Mouse (Mus musculus) forebrain, embryonic 12.5 days (tissue): ENCODE results near the gene Slc25a19. TPM values are rescaled to one million over a fixed set of nuclear protein-coding genes. Genes with fewer than 3 reads are reported as not detected.
"Not testable (repeated sequence)": the region's sequence is repeated elsewhere in the genome, so short reads cannot be mapped to it uniquely, and the experiment has no call there.

Experiments
- ATAC-seq: fragments of 200-750 bp; cut with Nextera tagmentation; 2 replicates; pipeline ENCODE4 v1.8.0; 2017; ENCODE audit warnings: moderate TSS enrichment; ENCODE audit not compliant: low FRiP score
- H3K27ac ChIP-seq: fragments of 300-500 bp; sonication (generic); 2 replicates; pipeline ENCODE4 v1.5.1; 2016; ENCODE audit warnings: mild to moderate bottlenecking
- H3K27me3 ChIP-seq: fragments of 300-500 bp; sonication (generic); 2 replicates; pipeline ENCODE4 v1.6.1; 2016; ENCODE audit warnings: mild to moderate bottlenecking
- H3K36me3 ChIP-seq: fragments of 300-500 bp; sonication (generic); replicated peaks from 2 replicates; pipeline ENCODE4 v1.6.1; 2016; ENCODE audit warnings: mild to moderate bottlenecking
- H3K4me1 ChIP-seq: fragments of 300-500 bp; sonication (generic); 2 replicates; pipeline ENCODE4 v1.6.1; 2016
- H3K4me2 ChIP-seq: fragments of 300-500 bp; sonication (generic); 2 replicates; pipeline ENCODE4 v1.6.1; 2016; ENCODE audit warnings: mild to moderate bottlenecking, moderate library complexity
- H3K4me3 ChIP-seq: fragments of 300-500 bp; sonication (generic); replicated peaks from 2 replicates; pipeline ENCODE4 v1.5.1; 2016; ENCODE audit warnings: mild to moderate bottlenecking
- H3K9ac ChIP-seq: fragments of 300-500 bp; sonication (generic); 2 replicates; pipeline ENCODE4 v1.6.1; 2016; ENCODE audit warnings: mild to moderate bottlenecking
- H3K9me3 ChIP-seq: fragments of 300-500 bp; sonication (generic); 2 replicates; pipeline ENCODE4 v1.6.1; 2016
- WGBS: fragments of 180-500 bp; shearing (Covaris S2); methylation state at CpG from one replicate; pipeline ENCODE4 v1.1.7; 2016; 5-methylcytosine and 5-hydroxymethylcytosine counted together
- polyA plus RNA-seq: library from polyadenylated mRNA; unstranded; fragments of >200 nt; fragmentation: Nextera tagmentation; extraction: Ambion mirVana; gene quantifications from 2 replicates; pipeline ENCODE4 v1.2.1, GENCODE M21; 2016

Gene Slc25a19
- polyA plus RNA-seq, 1 experiment from 2014 or later = 28.4 TPM

GRCm38 (mm10) chr11:115653194-115653593, 25.1 kb upstream of the Slc25a19 start:
- no peak for ATAC-seq

GRCm38 (mm10) chr11:115651680-115652079, 23.6 kb upstream of the Slc25a19 start:
- peaks cover 42% of the 10 kb centered on the region for H3K36me3 ChIP-seq
- ATAC-seq = no peak
- H3K9ac ChIP-seq = no peak overlapping the region

More at GRCm38 (mm10) chr11:115653194-115653593, 25.1 kb upstream of the Slc25a19 start:
- peaks cover 33% of the 10 kb centered on the region for H3K36me3 ChIP-seq
- no peak overlapping the region for H3K9ac ChIP-seq
- no peak overlapping the region for H3K27ac ChIP-seq
- no peaks in the 10 kb centered on the region for H3K9me3 ChIP-seq
- no peak overlapping the region for H3K4me2 ChIP-seq
- no peaks in the 10 kb centered on the region for H3K4me1 ChIP-seq
- no peaks in the 10 kb centered on the region for H3K27me3 ChIP-seq
- 91% methylated on average over 3 of the region's 3 CpGs for WGBS
- no peak overlapping the region for H3K4me3 ChIP-seq

GRCm38 (mm10) chr11:115649706-115650105, 21.6 kb upstream of the Slc25a19 start:
- H3K4me3 ChIP-seq = no peak overlapping the region
- H3K4me2 ChIP-seq = no peak overlapping the region
- peaks cover 50% of the 10 kb centered on the region for H3K36me3 ChIP-seq
- no peak for ATAC-seq
- H3K27ac ChIP-seq = peak overlapping the region; percentile 61; the same call in 1 of the 2 replicates
- no peaks in the 10 kb centered on the region for H3K9me3 ChIP-seq
- 63% methylated on average over 10 of the region's 10 CpGs for WGBS
- no peak overlapping the region for H3K9ac ChIP-seq
- H3K4me1 ChIP-seq = no peaks in the 10 kb centered on the region
- H3K27me3 ChIP-seq = no peaks in the 10 kb centered on the region

More at GRCm38 (mm10) chr11:115651680-115652079, 23.6 kb upstream of the Slc25a19 start:
- 95% methylated on average over 3 of the region's 3 CpGs for WGBS
- Histone ChIP-seq H3K4me3 (no peak overlapping the region), H3K4me1 (no peaks in the 10 kb centered on the region), H3K27me3 (no peaks in the 10 kb centered on the region), H3K4me2 (no peak overlapping the region), H3K27ac (no peak overlapping the region), H3K9me3 (no peaks in the 10 kb centered on the region)

- Histone ChIP-seq H3K9ac (no peak overlapping the region), H3K27me3 (no peaks in the 10 kb centered on the region), H3K9me3 (no peaks in the 10 kb centered on the region), H3K4me1 (no peaks in the 10 kb centered on the region), H3K36me3 (peaks cover 46% of the 10 kb centered on the region), H3K4me3 (no peak overlapping the region), H3K4me2 (no peak overlapping the region), H3K27ac (no peak overlapping the region)
- 62% methylated on average over 6 of the region's 6 CpGs for WGBS
- no peak for ATAC-seq
Measured at GRCm38 (mm10) chr11:115647459-115647858, 19.4 kb upstream of the Slc25a19 start.

GRCm38 (mm10) chr11:115646439-115646838, 18.3 kb upstream of the Slc25a19 start:
- Histone ChIP-seq H3K4me3 (no peak overlapping the region), H3K36me3 (peaks cover 46% of the 10 kb centered on the region), H3K27me3 (no peaks in the 10 kb centered on the region), H3K27ac (no peak overlapping the region), H3K4me2 (no peak overlapping the region), H3K4me1 (no peaks in the 10 kb centered on the region), H3K9ac (no peak overlapping the region), H3K9me3 (no peaks in the 10 kb centered on the region)
- WGBS = 93% methylated on average over 9 of the region's 9 CpGs
- no peak for ATAC-seq

GRCm38 (mm10) chr11:115645498-115645897, 17.4 kb upstream of the Slc25a19 start:
- H3K4me1 ChIP-seq, H3K9me3 ChIP-seq, H3K27ac ChIP-seq, ATAC-seq, H3K4me2 ChIP-seq, H3K4me3 ChIP-seq, H3K27me3 ChIP-seq, H3K9ac ChIP-seq: not testable (repeated sequence)
- WGBS = 93% methylated on average over 14 of the region's 14 CpGs
- peaks cover 46% of the 10 kb centered on the region for H3K36me3 ChIP-seq

GRCm38 (mm10) chr11:115644308-115644707, 16.2 kb upstream of the Slc25a19 start:
- no peak overlapping the region for H3K4me3 ChIP-seq
- no peaks in the 10 kb centered on the region for H3K9me3 ChIP-seq
- H3K27me3 ChIP-seq = no peaks in the 10 kb centered on the region
- no peak overlapping the region for H3K27ac ChIP-seq
- no peaks in the 10 kb centered on the region for H3K4me1 ChIP-seq
- peaks cover 36% of the 10 kb centered on the region for H3K36me3 ChIP-seq
- H3K4me2 ChIP-seq = no peak overlapping the region
- no peak for ATAC-seq
- no peak overlapping the region for H3K9ac ChIP-seq
- 93% methylated on average over 13 of the region's 13 CpGs for WGBS

- Histone ChIP-seq H3K9me3 (no peaks in the 10 kb centered on the region), H3K27ac (no peak overlapping the region), H3K36me3 (peaks cover 28% of the 10 kb centered on the region), H3K4me2 (no peak overlapping the region), H3K4me1 (no peaks in the 10 kb centered on the region), H3K9ac (no peak overlapping the region), H3K4me3 (no peak overlapping the region), H3K27me3 (no peaks in the 10 kb centered on the region)
- ATAC-seq = no peak
- 78% methylated on average over 10 of the region's 10 CpGs for WGBS
Measured at GRCm38 (mm10) chr11:115643265-115643664, 15.2 kb upstream of the Slc25a19 start.

- WGBS = 87% methylated on average over 2 of the region's 2 CpGs
- Histone ChIP-seq H3K9ac (no peak overlapping the region), H3K9me3 (no peaks in the 10 kb centered on the region), H3K27ac (no peak overlapping the region), H3K4me2 (no peak overlapping the region), H3K4me1 (no peaks in the 10 kb centered on the region), H3K27me3 (no peaks in the 10 kb centered on the region), H3K4me3 (no peak overlapping the region), H3K36me3 (peaks cover 22% of the 10 kb centered on the region)
- no peak for ATAC-seq
Measured at GRCm38 (mm10) chr11:115642705-115643104, 14.6 kb upstream of the Slc25a19 start.

- 90% methylated on average over 4 of the region's 4 CpGs for WGBS
- H3K9me3 ChIP-seq = no peaks in the 10 kb centered on the region
- no peak overlapping the region for H3K9ac ChIP-seq
- no peaks in the 10 kb centered on the region for H3K4me1 ChIP-seq
- no peaks in the 10 kb centered on the region for H3K27me3 ChIP-seq
- H3K36me3 ChIP-seq = peaks cover 18% of the 10 kb centered on the region
- no peak for ATAC-seq
- H3K27ac ChIP-seq = no peak overlapping the region
- no peak overlapping the region for H3K4me2 ChIP-seq
- H3K4me3 ChIP-seq = no peak overlapping the region
Measured at GRCm38 (mm10) chr11:115641664-115642036, 13.6 kb upstream of the Slc25a19 start.

GRCm38 (mm10) chr11:115640978-115641663, 13.0 kb upstream of the Slc25a19 start:
- WGBS = 61% methylated on average over 14 of the region's 14 CpGs
- H3K9ac ChIP-seq = no peak overlapping the region
- no peak for ATAC-seq

GRCm38 (mm10) chr11:115640311-115640828, 12.3 kb upstream of the Slc25a19 start:
- no peak overlapping the region for H3K4me2 ChIP-seq
- H3K27me3 ChIP-seq = no peaks in the 10 kb centered on the region
- no peak overlapping the region for H3K9ac ChIP-seq
- no peaks in the 10 kb centered on the region for H3K9me3 ChIP-seq
- no peak for ATAC-seq
- H3K4me3 ChIP-seq = no peak overlapping the region
- H3K27ac ChIP-seq = no peak overlapping the region
- H3K36me3 ChIP-seq = peaks cover 14% of the 10 kb centered on the region
- no peaks in the 10 kb centered on the region for H3K4me1 ChIP-seq
- 82% methylated on average over 3 of the region's 4 CpGs for WGBS

More at GRCm38 (mm10) chr11:115640978-115641663, 13.0 kb upstream of the Slc25a19 start:
- H3K36me3 ChIP-seq = peaks cover 14% of the 10 kb centered on the region
- H3K27me3 ChIP-seq = no peaks in the 10 kb centered on the region
- H3K4me1 ChIP-seq = no peaks in the 10 kb centered on the region
- H3K9me3 ChIP-seq = no peaks in the 10 kb centered on the region
- no peak overlapping the region for H3K4me2 ChIP-seq
- no peak overlapping the region for H3K27ac ChIP-seq
- H3K4me3 ChIP-seq = no peak overlapping the region

- H3K36me3 ChIP-seq = peaks cover 9% of the 10 kb centered on the region
- no peaks in the 10 kb centered on the region for H3K4me1 ChIP-seq
- H3K9ac ChIP-seq = no peak overlapping the region
- no peak overlapping the region for H3K4me3 ChIP-seq
- H3K4me2 ChIP-seq = no peak overlapping the region
- no peaks in the 10 kb centered on the region for H3K27me3 ChIP-seq
- WGBS = 91% methylated on average over 4 of the region's 4 CpGs
- no peak for ATAC-seq
- no peaks in the 10 kb centered on the region for H3K9me3 ChIP-seq
- no peak overlapping the region for H3K27ac ChIP-seq
Measured at GRCm38 (mm10) chr11:115639540-115639939, 11.4 kb upstream of the Slc25a19 start.
